Mouse (Mus musculus): ENCODE data around the gene Sec14l1. TPM values are rescaled to one million over a fixed set of nuclear protein-coding genes. Genes with fewer than 3 reads are reported as not detected.
"Not testable (repeated sequence)": the region's sequence is repeated elsewhere in the genome, so short reads cannot be mapped to it uniquely, and the experiment has no call there.

The Sec14l1 gene
- polyA plus RNA-seq, 1 experiment: 46.1 TPM

DNA sequence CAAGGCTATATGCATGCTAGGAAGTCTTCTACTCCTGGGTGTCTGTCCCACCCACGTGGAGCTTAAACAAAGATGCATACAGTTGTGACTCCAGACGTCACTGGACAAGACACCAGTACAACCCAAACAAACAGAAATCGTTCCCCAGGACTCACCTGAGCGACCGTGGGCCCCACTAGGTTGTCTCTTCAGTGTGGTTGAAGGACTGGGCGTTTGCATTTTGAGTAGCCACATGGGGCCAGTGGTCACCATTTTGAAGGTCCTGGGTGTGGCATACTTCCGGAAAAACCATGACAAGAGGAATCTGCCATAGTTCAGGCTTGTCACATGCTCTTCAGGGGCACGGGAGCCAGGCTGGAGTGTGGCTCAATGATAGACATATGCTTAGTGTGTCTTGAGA lies 37.1 kb upstream of the Sec14l1 start:
- peak overlapping the region; percentile 96 for H3K4me3 ChIP-seq (replicated peaks)
- H3K36me3 ChIP-seq (replicated peaks; ENCODE audit: low read length): peaks cover 46% of the 10 kb centered on the region
- no peak for TF ChIP-seq FLI1 (IDR thresholded peaks at IDR 0.05; ENCODE audit: low read length)
- TF ChIP-seq GATA1 (IDR thresholded peaks at IDR 0.05; ENCODE audit: borderline replicate concordance, low read length): no peak
- peaks cover 67% of the 10 kb centered on the region for H3K4me1 ChIP-seq
- H3K9me3 ChIP-seq: no peaks in the 10 kb centered on the region
- H3K27me3 ChIP-seq (replicated peaks): no peaks in the 10 kb centered on the region

DNA sequence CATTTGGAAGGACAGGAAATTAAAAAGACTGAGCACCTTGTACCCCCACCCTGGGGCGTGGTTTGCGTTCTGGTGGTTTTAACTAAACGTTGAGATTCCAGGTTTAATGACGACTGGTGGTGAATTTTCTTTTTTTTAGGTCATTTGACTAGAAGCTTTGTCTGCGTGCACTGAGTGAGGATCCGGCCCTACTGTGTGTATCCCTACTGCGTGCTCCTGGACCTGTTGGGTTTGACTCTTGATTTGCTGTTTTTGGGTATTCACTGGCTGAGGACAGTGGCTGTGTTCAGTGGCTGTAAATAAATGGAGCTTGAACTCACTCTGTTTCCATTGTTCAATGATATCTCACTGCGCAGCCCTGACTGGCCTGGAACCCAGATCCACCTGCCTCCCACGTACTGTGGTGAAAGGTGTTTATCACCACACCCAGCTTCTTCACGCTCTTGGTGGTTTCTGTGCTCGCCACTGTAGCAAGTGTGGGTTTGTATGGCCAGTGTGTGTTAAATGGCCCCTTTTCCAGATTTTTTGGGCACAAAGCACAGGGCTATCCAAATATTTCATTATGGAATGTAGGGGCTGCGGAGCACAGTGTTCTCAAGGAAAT lies 36.2 kb upstream of the Sec14l1 start:
- TF ChIP-seq FLI1 (IDR thresholded peaks at IDR 0.05; ENCODE audit: low read length) (no peak), GATA1 (IDR thresholded peaks at IDR 0.05; ENCODE audit: borderline replicate concordance, low read length) (no peak)
- Histone ChIP-seq H3K27me3 (replicated peaks) (no peaks in the 10 kb centered on the region), H3K4me1 (peaks cover 73% of the 10 kb centered on the region), H3K9me3 (no peaks in the 10 kb centered on the region), H3K4me3 (replicated peaks) (no peak overlapping the region), H3K36me3 (replicated peaks; ENCODE audit: low read length) (peaks cover 54% of the 10 kb centered on the region)

DNA sequence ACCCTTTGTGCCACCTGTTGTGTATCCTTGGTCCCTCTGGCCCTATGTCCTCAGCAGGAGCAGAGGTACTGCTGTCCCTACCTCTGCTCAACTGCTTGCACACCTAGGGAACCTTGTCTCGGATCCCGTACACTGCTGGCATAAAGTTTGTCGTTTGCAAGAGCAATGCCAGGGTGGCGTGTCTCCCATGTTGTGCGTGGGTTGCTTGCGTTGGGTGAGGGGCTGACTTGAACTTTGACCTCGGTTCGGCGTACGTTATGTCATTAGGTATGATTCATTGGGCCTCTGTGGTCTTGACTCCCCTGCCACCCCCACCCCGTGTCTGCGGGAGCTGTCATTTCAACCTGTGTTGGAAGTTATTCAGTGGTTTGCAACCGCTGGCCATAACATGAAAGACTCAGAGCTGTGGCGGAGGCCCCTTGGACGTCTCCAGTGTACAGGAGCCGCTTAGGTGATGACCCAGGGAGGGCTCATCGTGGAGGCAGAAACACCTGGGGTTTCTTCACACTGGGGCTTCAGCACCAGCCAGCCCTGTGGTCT lies 35.2 kb upstream of the Sec14l1 start:
- Histone ChIP-seq H3K9me3 (no peaks in the 10 kb centered on the region), H3K27me3 (replicated peaks) (no peaks in the 10 kb centered on the region), H3K4me3 (replicated peaks) (peak overlapping the region; percentile 14), H3K36me3 (replicated peaks; ENCODE audit: low read length) (peaks cover 63% of the 10 kb centered on the region), H3K4me1 (peaks cover 73% of the 10 kb centered on the region)
- TF ChIP-seq GATA1 (IDR thresholded peaks at IDR 0.05; ENCODE audit: borderline replicate concordance, low read length) (no peak), FLI1 (IDR thresholded peaks at IDR 0.05; ENCODE audit: low read length) (no peak)

DNA sequence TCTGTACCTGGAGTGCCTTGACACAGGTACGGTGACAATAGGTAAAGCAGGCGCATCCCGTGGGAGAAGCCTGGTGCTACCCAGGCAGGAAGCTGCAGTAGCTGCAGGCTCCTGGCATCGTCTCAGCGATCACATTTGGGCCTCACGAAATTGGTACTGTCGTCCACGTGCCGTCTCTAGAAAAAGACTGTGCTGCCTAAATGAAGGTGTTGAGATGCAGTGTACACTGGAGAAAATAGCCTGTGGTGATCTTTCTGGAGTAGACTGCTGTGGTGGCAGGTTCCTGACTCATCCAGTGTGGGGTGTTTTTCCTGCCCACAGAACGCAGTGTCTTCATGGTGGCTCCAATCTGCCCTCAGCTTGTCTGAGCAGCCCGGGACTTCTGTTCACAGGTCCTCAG lies 34.8 kb upstream of the Sec14l1 start:
- Histone ChIP-seq H3K27me3 (replicated peaks) (no peaks in the 10 kb centered on the region), H3K36me3 (replicated peaks; ENCODE audit: low read length) (peaks cover 63% of the 10 kb centered on the region), H3K4me3 (replicated peaks) (peak overlapping the region; percentile 29), H3K4me1 (peaks cover 73% of the 10 kb centered on the region), H3K9me3 (no peaks in the 10 kb centered on the region)
- TF ChIP-seq GATA1 (IDR thresholded peaks at IDR 0.05; ENCODE audit: borderline replicate concordance, low read length) (no peak), FLI1 (IDR thresholded peaks at IDR 0.05; ENCODE audit: low read length) (no peak)

DNA sequence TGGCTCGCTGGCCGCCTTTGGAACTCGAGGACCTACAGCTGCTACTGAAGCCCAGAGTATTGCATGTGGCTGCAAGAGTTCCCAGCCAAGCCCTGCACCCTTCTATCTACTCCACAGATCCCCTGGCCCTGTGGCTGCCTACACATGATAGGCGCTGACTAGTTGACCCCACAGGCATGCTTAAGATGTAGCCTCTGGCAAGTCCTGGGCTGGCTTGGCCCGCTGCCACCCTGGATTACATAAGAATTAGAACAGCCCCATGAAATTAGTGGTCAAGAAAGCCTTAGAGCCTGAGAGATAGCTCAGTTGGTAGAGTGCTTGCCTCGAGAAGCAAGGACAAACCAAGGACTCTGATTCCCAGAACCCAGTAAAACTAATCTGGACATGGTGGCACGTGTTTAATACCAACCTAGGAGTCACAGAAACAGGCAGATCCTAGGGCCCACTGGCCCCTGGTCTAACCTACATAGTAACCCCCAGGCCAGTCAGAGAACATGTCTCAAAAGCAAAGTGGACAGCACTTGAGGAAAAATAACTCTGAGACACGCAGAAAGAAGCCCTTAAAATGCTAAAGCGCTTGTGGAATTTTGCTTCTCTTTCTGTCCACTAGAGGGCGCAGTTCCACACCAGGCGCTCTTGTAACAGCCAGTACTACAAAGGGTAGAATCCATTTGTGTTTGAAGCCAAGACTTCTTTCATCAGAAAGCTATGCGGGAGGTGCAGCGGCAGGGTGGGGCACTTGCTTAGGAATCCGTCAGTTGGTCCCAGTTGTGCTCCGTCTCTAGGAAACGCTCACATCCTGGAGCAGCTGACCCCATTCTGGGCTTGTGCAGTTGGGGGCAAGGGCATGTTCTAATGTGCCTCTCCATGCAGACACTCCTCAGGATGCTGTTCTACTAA lies 33.6 kb upstream of the Sec14l1 start:
- no peaks in the 10 kb centered on the region for H3K27me3 ChIP-seq (replicated peaks)
- peaks cover 74% of the 10 kb centered on the region for H3K4me1 ChIP-seq
- peak overlapping the region; percentile 62 for H3K4me3 ChIP-seq (replicated peaks)
- H3K36me3 ChIP-seq (replicated peaks; ENCODE audit: low read length): peaks cover 68% of the 10 kb centered on the region
- no peak for TF ChIP-seq FLI1 (IDR thresholded peaks at IDR 0.05; ENCODE audit: low read length)
- TF ChIP-seq GATA1 (IDR thresholded peaks at IDR 0.05; ENCODE audit: borderline replicate concordance, low read length): no peak
- H3K9me3 ChIP-seq: no peaks in the 10 kb centered on the region

DNA sequence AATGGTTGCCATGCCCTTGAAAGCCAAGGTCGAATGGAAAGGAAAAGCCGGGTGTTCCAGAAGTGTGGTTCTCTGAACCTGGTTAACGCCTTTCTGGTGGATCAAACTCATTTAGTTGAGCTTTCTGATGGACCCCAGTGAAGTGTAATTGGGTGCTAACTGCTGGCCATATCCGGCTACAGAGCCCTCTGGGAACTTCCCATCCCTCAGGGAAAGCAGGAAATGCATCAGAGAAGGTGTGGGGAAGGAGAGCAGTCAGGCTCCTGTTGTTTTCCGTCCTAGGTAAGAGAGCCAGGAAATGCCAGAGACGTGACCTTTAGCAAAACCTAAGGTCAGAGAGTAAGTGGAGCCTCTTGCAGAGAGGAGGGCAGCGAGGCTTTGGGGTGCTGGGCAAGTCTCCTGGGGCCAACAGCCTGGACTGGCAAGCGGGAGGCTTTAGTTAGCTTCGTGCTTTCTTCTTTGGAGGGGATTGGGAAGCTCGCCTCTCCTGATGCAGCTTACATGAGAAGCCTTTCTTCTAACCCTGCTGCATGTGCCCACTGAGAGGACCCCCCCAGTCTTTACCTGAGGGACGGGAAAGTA lies 32.5 kb upstream of the Sec14l1 start:
- H3K27me3 ChIP-seq (replicated peaks): no peaks in the 10 kb centered on the region
- peaks cover 68% of the 10 kb centered on the region for H3K36me3 ChIP-seq (replicated peaks; ENCODE audit: low read length)
- no peak overlapping the region for H3K4me3 ChIP-seq (replicated peaks)
- no peaks in the 10 kb centered on the region for H3K9me3 ChIP-seq
- H3K4me1 ChIP-seq: peaks cover 78% of the 10 kb centered on the region
- TF ChIP-seq GATA1 (IDR thresholded peaks at IDR 0.05; ENCODE audit: borderline replicate concordance, low read length) (no peak), FLI1 (IDR thresholded peaks at IDR 0.05; ENCODE audit: low read length) (no peak)

DNA sequence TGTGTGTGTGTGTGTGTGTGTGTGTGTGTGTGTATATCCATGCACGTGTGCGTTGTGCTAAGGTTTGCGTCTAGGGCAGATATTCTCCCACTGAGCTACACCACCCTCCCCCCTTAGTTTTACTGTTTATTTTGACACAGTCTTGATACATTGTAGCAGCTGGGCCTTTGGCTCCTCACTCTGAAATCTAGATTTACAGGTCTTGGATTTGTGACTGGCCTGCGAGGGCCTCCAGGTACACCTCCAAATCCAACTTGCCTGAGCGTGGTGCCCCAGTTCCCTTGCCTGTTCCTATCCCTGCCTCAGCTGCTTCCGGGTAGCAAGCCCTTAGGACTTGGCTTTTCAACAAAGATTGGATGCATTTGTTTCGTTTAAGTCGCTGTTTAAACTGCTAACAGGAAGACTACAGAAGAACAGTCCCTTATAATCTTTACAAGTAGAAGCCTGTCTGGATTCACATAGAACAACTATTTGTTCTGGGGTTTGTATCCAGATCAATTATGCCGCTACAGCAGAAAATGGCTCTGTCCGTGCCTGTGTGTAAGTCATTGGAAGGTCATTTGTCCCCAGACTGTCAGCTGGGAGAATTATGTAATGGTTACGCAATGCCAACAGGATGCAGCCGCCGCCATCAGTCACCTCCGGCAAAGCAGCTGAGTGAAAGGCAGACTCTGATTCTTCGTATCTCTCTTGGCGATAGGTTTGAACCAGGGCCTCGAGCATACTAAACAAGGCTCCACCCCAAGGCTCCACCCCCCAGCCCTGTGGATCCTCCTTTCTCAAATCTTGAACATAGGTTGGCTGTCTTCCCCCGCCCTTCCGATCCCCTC lies 31.7 kb upstream of the Sec14l1 start:
- no peak overlapping the region for H3K4me3 ChIP-seq (replicated peaks)
- peaks cover 78% of the 10 kb centered on the region for H3K4me1 ChIP-seq
- H3K9me3 ChIP-seq: no peaks in the 10 kb centered on the region
- peaks cover 60% of the 10 kb centered on the region for H3K36me3 ChIP-seq (replicated peaks; ENCODE audit: low read length)
- TF ChIP-seq GATA1 (IDR thresholded peaks at IDR 0.05; ENCODE audit: borderline replicate concordance, low read length) (no peak), FLI1 (IDR thresholded peaks at IDR 0.05; ENCODE audit: low read length) (no peak)
- no peaks in the 10 kb centered on the region for H3K27me3 ChIP-seq (replicated peaks)

DNA sequence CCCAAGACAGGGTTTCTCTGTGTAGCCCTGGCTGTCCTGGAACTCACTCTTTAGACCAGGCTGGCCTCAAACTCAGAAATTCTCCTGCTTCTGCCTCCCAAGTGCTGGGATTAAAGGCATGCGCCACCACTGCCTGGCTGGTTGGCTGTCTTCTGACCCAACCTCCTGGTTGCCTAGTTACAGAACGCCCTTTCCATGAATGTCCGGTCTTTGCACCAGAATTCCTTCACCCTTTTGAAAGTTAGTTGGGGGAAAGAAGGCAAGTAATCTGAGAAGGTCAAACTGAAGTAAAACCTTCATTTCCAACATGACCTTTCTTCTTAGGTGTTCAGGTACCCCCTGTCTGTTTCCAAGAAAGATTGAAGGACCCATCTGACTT lies 31.1 kb upstream of the Sec14l1 start:
- not testable (repeated sequence) for H3K9me3 ChIP-seq; H3K27me3 ChIP-seq (replicated peaks); H3K4me3 ChIP-seq (replicated peaks)
- Histone ChIP-seq H3K36me3 (replicated peaks; ENCODE audit: low read length) (peaks cover 54% of the 10 kb centered on the region), H3K4me1 (peaks cover 78% of the 10 kb centered on the region)

DNA sequence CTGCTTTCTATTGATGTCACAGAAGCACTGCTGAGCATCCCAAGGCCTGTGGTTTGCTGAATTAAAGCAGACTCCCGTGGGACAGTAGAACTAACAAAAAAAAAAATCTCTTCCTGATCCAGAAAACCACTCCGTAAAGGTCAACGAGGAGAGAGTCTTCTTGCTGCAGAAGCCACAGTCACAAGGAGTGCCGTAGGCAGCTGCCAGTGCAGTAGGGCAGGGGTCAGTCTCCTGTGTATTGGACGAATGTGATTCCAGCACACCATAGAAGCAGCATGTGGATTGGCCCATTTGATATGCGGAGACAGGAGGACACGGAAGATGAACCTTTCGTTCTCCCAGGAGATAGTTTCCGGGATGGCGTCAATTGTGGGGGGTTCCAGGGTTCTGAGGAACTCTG lies 28.8 kb upstream of the Sec14l1 start:
- peaks cover 78% of the 10 kb centered on the region for H3K4me1 ChIP-seq
- no peaks in the 10 kb centered on the region for H3K9me3 ChIP-seq
- TF ChIP-seq GATA1 (IDR thresholded peaks at IDR 0.05; ENCODE audit: borderline replicate concordance, low read length) (no peak), FLI1 (IDR thresholded peaks at IDR 0.05; ENCODE audit: low read length) (no peak)
- no peaks in the 10 kb centered on the region for H3K27me3 ChIP-seq (replicated peaks)
- H3K4me3 ChIP-seq (replicated peaks): no peak overlapping the region
- peaks cover 30% of the 10 kb centered on the region for H3K36me3 ChIP-seq (replicated peaks; ENCODE audit: low read length)
